ENCODE assay signal across 15 mouse cellular contexts in the genomic region with DNA sequence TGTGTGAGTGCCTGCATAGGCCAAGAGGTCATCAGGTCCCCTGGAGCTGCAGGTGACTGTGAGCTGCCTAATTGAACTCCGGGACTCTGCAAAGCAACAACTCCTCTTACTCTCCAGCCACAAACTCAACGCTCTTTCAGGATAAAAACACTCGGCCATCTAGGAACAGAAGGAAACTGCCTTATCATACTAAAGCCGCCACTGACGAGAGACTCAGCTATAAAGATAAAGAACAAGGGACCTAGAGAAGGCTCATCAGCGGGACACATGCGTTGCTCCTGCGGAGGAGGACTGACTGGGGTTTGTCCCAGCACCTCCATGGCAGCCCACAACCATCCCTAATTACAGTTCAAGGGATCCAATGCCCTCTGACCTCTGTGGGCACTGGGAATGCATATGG.
"Had no signal": no experiment of that assay in that cellular context is flagged by ENCODE, and none has a peak within 500 bp of the region (broad histone marks: within the 10 kb centered on the region; RNA-seq: fewer than 3 reads in every experiment).

No protein-coding gene starts in this region.

- H3K4me1 ChIP-seq: limb, embryonic 10.5 days; midbrain, embryonic 12.5 days; neural tube, embryonic 13.5 days had no signal

- H3K9me3 ChIP-seq: limb, embryonic 10.5 days; megakaryocyte, embryonic 14.5 days; midbrain, embryonic 12.5 days; neural tube, embryonic 13.5 days had no signal

- H3K27ac ChIP-seq: kidney, postnatal 0 days; layer of hippocampus, adult 2 months; left cerebral cortex, adult 2 months; limb, embryonic 10.5 days; midbrain, embryonic 12.5 days; neural tube, embryonic 13.5 days had no signal

- DNase-seq: kidney, adult 11 months; kidney, adult 9 months; kidney, postnatal 36 days; lung, adult 2 months; lung, postnatal 10 days; lung, postnatal 4 days; retina, postnatal 1 day had no signal

- H3K27me3 ChIP-seq: megakaryocyte, embryonic 14.5 days; midbrain, embryonic 12.5 days; neural tube, embryonic 13.5 days had no signal

- ATAC-seq: midbrain, embryonic 16.5 days had no signal

- H3K4me3 ChIP-seq: layer of hippocampus, adult 2 months; left cerebral cortex, adult 2 months; limb, embryonic 10.5 days; megakaryocyte, embryonic 14.5 days; midbrain, embryonic 12.5 days; neural tube, embryonic 13.5 days had no signal

- H3K4me2 ChIP-seq: midbrain, embryonic 12.5 days; neural tube, embryonic 13.5 days had no signal

- H3K9ac ChIP-seq: midbrain, embryonic 12.5 days; neural tube, embryonic 13.5 days had no signal
